8 mouse cellular contexts compared by ENCODE assay signal in genomic region chr12:71015363-71016210, GRCm38 (mm10). TPM values are rescaled to one million over a fixed set of nuclear protein-coding genes. Genes with fewer than 3 reads are reported as not detected.
DNase-seq lines count a peak whose midpoint lies in the region; ATAC-seq and TF ChIP-seq lines count a peak whose summit lies in the region.

TSS of gene Arid4a (plus strand) at chr12:71015990.

- peak; percentile 100 for DNase-seq in 3T3-L1 (ENCODE audit: low read depth, low spot score)
- peak; percentile 84 to 88 for DNase-seq in adrenal gland, postnatal 4 days (ENCODE audit: low spot score in 2 of 2)
- DNase-seq in embryonic facial prominence, embryonic 14.5 days (ENCODE audit: low spot score), result peak; percentile 100
- DNase-seq in heart, adult 2 months, result peak; percentile 95 to 99
- DNase-seq in kidney, adult 8-10 months, result peak; percentile 99 to 100
- peak; percentile 91 to 96 for DNase-seq in spleen, postnatal 10 days (ENCODE audit: low spot score in 2 of 2)

- peak within 1 kb of the TSS; percentile 85 for H3K4me2 ChIP-seq in embryonic facial prominence, embryonic 14.5 days (ENCODE audit: low read depth, low read length)
- peak within 1 kb of the TSS; percentile 86 for H3K4me2 ChIP-seq in limb, embryonic 13.5 days (replicated peaks)
- H3K4me2 ChIP-seq in midbrain, embryonic 16.5 days (ENCODE audit: low read length), result peak within 1 kb of the TSS; percentile 93

- WGBS in embryonic facial prominence, embryonic 14.5 days, result under 1% methylated on average over 46 of the region's 61 CpGs
- under 1% methylated on average over 61 of the region's 61 CpGs for WGBS in heart, adult 2 months
- WGBS in limb, embryonic 13.5 days, result under 1% methylated on average over 61 of the region's 61 CpGs
- WGBS in midbrain, embryonic 16.5 days, result under 1% methylated on average over 61 of the region's 61 CpGs

- peak within 1 kb of the TSS; percentile 92 for H3K9ac ChIP-seq in embryonic facial prominence, embryonic 14.5 days (ENCODE audit: low read depth, low read length)
- peak within 1 kb of the TSS; percentile 97 for H3K9ac ChIP-seq in heart, adult 2 months (ENCODE audit: low read depth, low read length)
- H3K9ac ChIP-seq in limb, embryonic 13.5 days, result peak within 1 kb of the TSS; percentile 93
- H3K9ac ChIP-seq in midbrain, embryonic 16.5 days (ENCODE audit: low read depth, low read length), result peak within 1 kb of the TSS; percentile 83

- peak; percentile 99 for ATAC-seq in embryonic facial prominence, embryonic 14.5 days (ENCODE audit: low read depth)
- ATAC-seq in limb, embryonic 13.5 days (ENCODE audit: low FRiP score, low read depth), result peak; percentile 99
- ATAC-seq in midbrain, embryonic 16.5 days, result peak; percentile 98

- intact Hi-C loops in heart, adult 2 months (cut with DNase I), result loop anchor here (1.0 to 2.0 kb wide), 3 partner anchors 33 to 47 kb away; no protein-coding TSS in a partner anchor

- peak; percentile 94 for TF ChIP-seq POLR2A in heart, adult 2 months (IDR thresholded peaks at IDR 0.05; ENCODE audit: insufficient read depth, low read depth, low read length)

- H3K27me3 ChIP-seq in embryonic facial prominence, embryonic 14.5 days (replicated peaks; ENCODE audit: control insufficient read depth, insufficient read depth, low read length), result no peaks in the 10 kb centered on the region
- no peaks in the 10 kb centered on the region for H3K27me3 ChIP-seq in heart, adult 2 months (ENCODE audit: control insufficient read depth, insufficient read depth, low read length)
- H3K27me3 ChIP-seq in limb, embryonic 13.5 days, result no peaks in the 10 kb centered on the region
- no peaks in the 10 kb centered on the region for H3K27me3 ChIP-seq in midbrain, embryonic 16.5 days (ENCODE audit: control insufficient read depth, insufficient read depth, low read depth, low read length)

- peak within 1 kb of the TSS; percentile 96 for H3K4me3 ChIP-seq in embryonic facial prominence, embryonic 14.5 days (ENCODE audit: low read depth, low read length)
- H3K4me3 ChIP-seq in heart, adult 2 months, result peak within 1 kb of the TSS; percentile 96
- peak within 1 kb of the TSS; percentile 97 for H3K4me3 ChIP-seq in limb, embryonic 13.5 days
- peak within 1 kb of the TSS; percentile 97 for H3K4me3 ChIP-seq in midbrain, embryonic 16.5 days (ENCODE audit: low read depth, low read length)

- H3K4me1 ChIP-seq in embryonic facial prominence, embryonic 14.5 days (ENCODE audit: control insufficient read depth, insufficient read depth, low read length), result peaks cover 16% of the 10 kb centered on the region
- H3K4me1 ChIP-seq in heart, adult 2 months (ENCODE audit: control insufficient read depth, insufficient read depth, low read length), result peaks cover 12% of the 10 kb centered on the region
- peaks cover 33% of the 10 kb centered on the region for H3K4me1 ChIP-seq in limb, embryonic 13.5 days
- peaks cover 30% of the 10 kb centered on the region for H3K4me1 ChIP-seq in midbrain, embryonic 16.5 days (ENCODE audit: control insufficient read depth, insufficient read depth, low read length)

- peak within 1 kb of the TSS; percentile 98 for H3K27ac ChIP-seq in embryonic facial prominence, embryonic 14.5 days (replicated peaks; ENCODE audit: low read depth, low read length)
- H3K27ac ChIP-seq in heart, adult 2 months, result peak within 1 kb of the TSS; percentile 98
- H3K27ac ChIP-seq in limb, embryonic 13.5 days, result peak within 1 kb of the TSS; percentile 98
- peak within 1 kb of the TSS; percentile 95 for H3K27ac ChIP-seq in midbrain, embryonic 16.5 days (ENCODE audit: low read length)

- H3K79me2 ChIP-seq in heart, adult 2 months (replicated peaks; ENCODE audit: control insufficient read depth, insufficient read depth, low read length), result 0 out of 2 replicates have a peak, but pooled peaks cover 1% of the 10 kb centered on the region

- H3K36me3 ChIP-seq in embryonic facial prominence, embryonic 14.5 days (ENCODE audit: control insufficient read depth, insufficient read depth, low read length), result peaks cover 35% of the 10 kb centered on the region
- peaks cover 24% of the 10 kb centered on the region for H3K36me3 ChIP-seq in heart, adult 2 months (ENCODE audit: control insufficient read depth, insufficient read depth, low read length)
- H3K36me3 ChIP-seq in limb, embryonic 13.5 days, result peaks cover 29% of the 10 kb centered on the region
- H3K36me3 ChIP-seq in midbrain, embryonic 16.5 days (ENCODE audit: control insufficient read depth, insufficient read depth, low read length), result peaks cover 10% of the 10 kb centered on the region; the same call in 1 of the 2 replicates

- TF ChIP-seq CTCF in heart, adult 2 months (IDR thresholded peaks at IDR 0.05), result no peak

- no peaks in the 10 kb centered on the region for H3K9me3 ChIP-seq in embryonic facial prominence, embryonic 14.5 days (ENCODE audit: control insufficient read depth, low read length)
- no peaks in the 10 kb centered on the region for H3K9me3 ChIP-seq in limb, embryonic 13.5 days
- no peaks in the 10 kb centered on the region for H3K9me3 ChIP-seq in midbrain, embryonic 16.5 days (replicated peaks; ENCODE audit: control insufficient read depth, low read length, poor library complexity, severe bottlenecking)

- TF ChIP-seq EP300 in heart, adult 2 months (IDR thresholded peaks at IDR 0.05; ENCODE audit: insufficient read depth, low read depth, low read length), result peak; percentile 40; the same call in 1 of the 2 replicates

RNA-seq across cellular contexts. Expression of gene Arid4a, which starts in this region (rescaled TPM):
- 10 to 100 TPM; 28.1 to 29.1 TPM for total RNA-seq in adrenal gland, postnatal 4 days (2021)
- polyA plus RNA-seq in embryonic facial prominence, embryonic 14.5 days (2014; fragmentation: Nextera tagmentation; extraction: Ambion mirVana), result 28.6 and 32.5 TPM in 2 replicates
- 10 to 100 TPM; 14.1 to 15.3 TPM for total RNA-seq in heart, adult 2 months (2021)
- 2.5 and 4.0 TPM in 2 replicates for polyA plus RNA-seq in heart, adult 2 months (2012; rRNA removed)
- 42.9 and 43.5 TPM in 2 replicates for polyA plus RNA-seq in limb, embryonic 13.5 days (2015; fragmentation: Nextera tagmentation; extraction: Ambion mirVana)
- polyA plus RNA-seq in midbrain, embryonic 16.5 days (2015; fragmentation: Nextera tagmentation; extraction: Ambion mirVana), result 49.1 and 49.4 TPM in 2 replicates

Comparison
In these comparisons a context has a peak if more than half of its experiments do, and no peak if none do; other contexts are left out.
1. Peak in every context shown above with its lines: DNase-seq, ATAC-seq, H3K4me3 ChIP-seq and H3K27ac ChIP-seq.